Mouse (Mus musculus) testis, adult 2 months (tissue): ENCODE results near the gene Dcst2. TPM values are rescaled to one million over a fixed set of nuclear protein-coding genes. Genes with fewer than 3 reads are reported as not detected.

Experiments used
- H3K27ac ChIP-seq: fragments of 200-500 bp; 2 replicates; pipeline ENCODE4 v1.5.1; 2012; ENCODE audit warnings: low read depth, low read length; ENCODE audit not compliant: control insufficient read depth, insufficient read depth
- H3K27me3 ChIP-seq: fragments of 200-500 bp; 2 replicates; pipeline ENCODE4 v1.6.1; 2012; ENCODE audit warnings: mild to moderate bottlenecking, low read length, moderate library complexity; ENCODE audit not compliant: control insufficient read depth, insufficient read depth
- H3K36me3 ChIP-seq: fragments of 200-500 bp; 2 replicates; pipeline ENCODE4 v1.6.1; 2012; ENCODE audit warnings: mild to moderate bottlenecking, low read length; ENCODE audit not compliant: control insufficient read depth, insufficient read depth
- H3K4me1 ChIP-seq: fragments of 200-500 bp; 2 replicates; pipeline ENCODE4 v1.6.1; 2012; ENCODE audit warnings: low read length; ENCODE audit not compliant: control insufficient read depth, insufficient read depth
- H3K4me3 ChIP-seq: fragments of 200-500 bp; 2 replicates; pipeline ENCODE4 v1.5.1; 2012; ENCODE audit warnings: low read depth, mild to moderate bottlenecking, low read length, moderate library complexity, mixed read lengths; ENCODE audit not compliant: control insufficient read depth
- CTCF ChIP-seq: fragments of 200-500 bp; IDR thresholded peaks from 2 replicates; pipeline ENCODE4 v1.5.1; 2012; ENCODE audit warnings: low read depth, mild to moderate bottlenecking, inconsistent platforms, low read length, moderate library complexity; ENCODE audit not compliant: control insufficient read depth, insufficient read depth, insufficient replicate concordance
- POLR2A ChIP-seq: fragments of 200-500 bp; IDR thresholded peaks from 2 replicates; pipeline ENCODE4 v1.6.1; 2012; ENCODE audit warnings: low read depth, mild to moderate bottlenecking, inconsistent platforms, low read length, moderate library complexity; ENCODE audit not compliant: control insufficient read depth
- polyA plus RNA-seq: library from polyadenylated mRNA; depleted of rRNA; stranded (reverse); fragments of >200 nt; gene quantifications from 2 replicates; pipeline ENCODE4 v1.2.3, GENCODE M21; 2012

Dcst2 gene
- polyA plus RNA-seq, 1 experiment, result 110 TPM

DNA sequence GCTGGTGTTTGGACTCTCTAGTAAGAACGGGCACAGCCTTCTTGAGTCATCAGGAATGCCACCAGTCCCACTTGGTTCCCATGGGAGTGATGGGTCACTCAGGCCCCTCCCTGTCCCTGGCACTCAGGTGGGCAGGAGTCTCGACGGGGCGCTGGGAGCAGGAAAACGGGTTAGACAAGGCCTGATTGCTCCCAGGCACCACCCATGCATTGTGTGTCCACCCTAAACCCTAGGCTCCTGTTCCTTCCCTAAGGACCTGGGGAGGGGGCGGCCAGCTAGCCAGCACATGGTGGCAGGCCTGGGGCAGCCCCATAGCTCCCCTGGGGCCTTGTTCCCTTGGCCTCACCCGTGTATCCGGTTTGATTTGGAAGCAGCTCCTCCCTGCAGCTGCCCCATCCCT, 43.5 kb upstream of the Dcst2 start:
- H3K27me3 ChIP-seq, result peaks cover 2% of the 10 kb centered on the region
- H3K36me3 ChIP-seq, result no peaks in the 10 kb centered on the region
- peaks cover 70% of the 10 kb centered on the region for H3K4me1 ChIP-seq
- H3K27ac ChIP-seq, result no peak overlapping the region
- H3K4me3 ChIP-seq, result no peak overlapping the region
- TF ChIP-seq POLR2A (no peak), CTCF (no peak)

DNA sequence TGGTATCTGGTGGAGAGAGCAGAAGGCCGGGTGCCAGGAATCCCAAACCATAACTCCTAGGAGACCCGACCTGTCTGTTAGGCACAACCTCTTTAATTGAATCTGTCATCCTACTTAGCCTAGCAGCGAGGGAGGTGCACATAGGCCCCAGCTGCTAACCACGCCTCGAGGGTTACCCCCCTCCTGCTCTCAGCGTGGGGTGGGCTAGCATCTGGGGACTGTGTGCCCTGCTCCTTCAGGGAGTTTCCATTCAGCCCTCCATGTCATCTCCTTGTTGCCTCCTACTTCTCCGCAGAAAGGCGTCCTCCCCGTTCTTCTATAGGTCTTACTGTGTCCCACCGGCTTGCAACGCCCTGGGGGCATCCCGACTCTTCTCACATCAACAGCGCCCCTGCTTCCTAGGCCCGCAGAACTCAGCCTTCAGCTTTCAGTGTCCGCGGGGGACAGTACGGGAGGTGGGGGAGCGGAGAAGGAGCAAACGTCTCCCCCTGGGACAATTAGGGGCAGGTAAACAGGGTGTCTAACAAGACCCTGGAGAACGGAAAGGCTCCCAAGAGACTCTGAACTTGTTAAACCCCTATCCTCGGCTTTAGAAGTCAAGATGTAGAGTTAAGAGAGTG, 42.7 kb upstream of the Dcst2 start:
- Histone ChIP-seq H3K4me1 (peaks cover 70% of the 10 kb centered on the region), H3K27ac (no peak overlapping the region)

DNA sequence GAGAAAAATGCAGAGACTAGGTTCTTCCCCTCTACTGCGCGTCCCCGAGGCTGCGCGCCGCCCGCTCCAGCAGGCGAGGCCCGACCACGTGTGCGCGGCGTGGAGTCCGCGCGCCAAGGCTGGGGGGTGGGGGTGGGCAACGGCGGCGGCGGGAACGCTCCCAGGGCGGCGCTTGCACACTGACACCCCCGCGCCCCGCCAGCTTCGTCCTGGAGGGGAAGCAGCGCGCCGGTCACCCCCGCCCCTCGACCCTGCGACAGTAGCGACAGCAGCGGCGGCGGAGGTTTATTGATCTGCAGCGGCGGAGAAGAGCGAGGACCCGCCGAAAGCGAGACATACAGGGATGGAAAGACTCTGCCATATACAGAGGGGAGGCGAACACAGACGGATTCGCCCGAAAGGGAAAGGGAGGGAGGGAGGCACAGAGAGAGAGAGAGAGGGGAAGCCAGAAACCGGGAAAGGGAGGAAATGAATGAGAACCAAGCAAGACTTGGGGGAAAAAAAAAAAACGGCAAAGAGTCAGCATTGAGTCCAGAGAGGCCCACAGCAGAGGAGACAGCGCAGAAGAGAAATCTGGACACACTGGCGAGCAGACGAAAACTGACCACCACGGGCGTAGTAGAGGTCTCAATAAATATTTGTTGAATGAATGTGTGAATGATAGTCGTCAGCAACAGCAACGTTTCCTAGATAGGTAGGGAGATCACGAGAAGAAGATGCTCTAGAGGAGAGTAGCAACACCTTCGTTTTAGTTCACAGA, 42.0 kb upstream of the Dcst2 start:
- TF ChIP-seq POLR2A (no peak), CTCF (no peak)
- Histone ChIP-seq H3K27me3 (peaks cover 2% of the 10 kb centered on the region), H3K4me3 (peak overlapping the region; percentile 61), H3K4me1 (peaks cover 70% of the 10 kb centered on the region), H3K27ac (no peak overlapping the region), H3K36me3 (no peaks in the 10 kb centered on the region)

More for the DNA sequence above, 42.7 kb upstream of the Dcst2 start:
- peak overlapping the region; percentile 17 for H3K4me3 ChIP-seq
- no peak for TF ChIP-seq CTCF
- TF ChIP-seq POLR2A, result no peak
- peaks cover 2% of the 10 kb centered on the region for H3K27me3 ChIP-seq
- no peaks in the 10 kb centered on the region for H3K36me3 ChIP-seq

GRCm38 (mm10) chr3:89320581-89321182, 41.1 kb upstream of the Dcst2 start:
- peak overlapping the region; percentile 61 for H3K4me3 ChIP-seq
- H3K36me3 ChIP-seq, result no peaks in the 10 kb centered on the region
- H3K27me3 ChIP-seq, result peaks cover 2% of the 10 kb centered on the region
- H3K4me1 ChIP-seq, result peaks cover 66% of the 10 kb centered on the region
- TF ChIP-seq CTCF (no peak), POLR2A (no peak)
- no peak overlapping the region for H3K27ac ChIP-seq

- no peaks in the 10 kb centered on the region for H3K36me3 ChIP-seq
- TF ChIP-seq CTCF (no peak), POLR2A (no peak)
- H3K4me1 ChIP-seq, result peaks cover 59% of the 10 kb centered on the region
- H3K4me3 ChIP-seq, result peak overlapping the region; percentile 76
- H3K27me3 ChIP-seq, result peaks cover 2% of the 10 kb centered on the region
- no peak overlapping the region for H3K27ac ChIP-seq
Measured at GRCm38 (mm10) chr3:89321183-89322130, 40.3 kb upstream of the Dcst2 start.

GRCm38 (mm10) chr3:89322131-89322500, 39.7 kb upstream of the Dcst2 start:
- H3K4me3 ChIP-seq, result peak overlapping the region; percentile 76
- no peak for TF ChIP-seq CTCF
- no peak overlapping the region for H3K27ac ChIP-seq
- no peaks in the 10 kb centered on the region for H3K36me3 ChIP-seq
- peaks cover 2% of the 10 kb centered on the region for H3K27me3 ChIP-seq
- H3K4me1 ChIP-seq, result peaks cover 54% of the 10 kb centered on the region
